Mouse (Mus musculus): ENCODE results near the gene Gm3115. TPM values are rescaled to one million over a fixed set of nuclear protein-coding genes. Genes with fewer than 3 reads are reported as not detected.
"Not testable (repeated sequence)": the region's sequence is repeated elsewhere in the genome, so short reads cannot be mapped to it uniquely, and the experiment has no call there.

Gm3115 gene
- not detected in 2 replicates for polyA plus RNA-seq (2015; fragmentation: Nextera tagmentation; extraction: Ambion mirVana)

DNA sequence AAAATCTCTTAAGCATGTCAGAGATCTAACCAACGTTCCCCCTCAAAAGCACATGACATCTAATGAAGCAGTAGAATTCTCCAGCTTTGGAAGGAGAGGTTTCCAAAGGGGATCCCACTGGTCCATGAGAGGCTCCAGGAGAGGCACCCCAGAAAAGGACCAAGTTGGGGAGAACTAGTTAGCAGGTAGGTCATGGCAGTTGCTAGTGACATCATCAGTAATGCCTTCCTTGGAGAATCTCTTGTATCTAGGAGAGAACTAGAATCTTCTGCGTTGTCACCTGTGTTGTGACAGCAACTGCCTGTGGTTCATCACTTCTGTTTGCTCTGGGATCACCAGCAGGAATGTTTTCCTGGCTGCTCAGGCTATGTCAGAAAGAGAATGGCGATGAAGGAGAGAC is at the start of gene Gm3115:
Gm3115 (plus strand) TSS at position 301 of the 400 bp plus-strand sequence.
- ATAC-seq (ENCODE audit: low read depth); H3K4me3 ChIP-seq (ENCODE audit: low read depth, low read length); H3K36me3 ChIP-seq (ENCODE audit: control insufficient read depth, insufficient read depth); H3K4me2 ChIP-seq (ENCODE audit: low read depth, low read length); H3K4me1 ChIP-seq (ENCODE audit: control insufficient read depth, low read depth, low read length); H3K27ac ChIP-seq (ENCODE audit: low read length); H3K27me3 ChIP-seq (ENCODE audit: control insufficient read depth, insufficient read depth, low read depth, low read length); H3K9me3 ChIP-seq (replicated peaks; ENCODE audit: control insufficient read depth, low read length); H3K9ac ChIP-seq (ENCODE audit: low read depth, low read length): not testable (repeated sequence)
- 31% methylated on average over 3 of the region's 3 CpGs for WGBS (ENCODE audit: insufficient replicate concordance)

DNA sequence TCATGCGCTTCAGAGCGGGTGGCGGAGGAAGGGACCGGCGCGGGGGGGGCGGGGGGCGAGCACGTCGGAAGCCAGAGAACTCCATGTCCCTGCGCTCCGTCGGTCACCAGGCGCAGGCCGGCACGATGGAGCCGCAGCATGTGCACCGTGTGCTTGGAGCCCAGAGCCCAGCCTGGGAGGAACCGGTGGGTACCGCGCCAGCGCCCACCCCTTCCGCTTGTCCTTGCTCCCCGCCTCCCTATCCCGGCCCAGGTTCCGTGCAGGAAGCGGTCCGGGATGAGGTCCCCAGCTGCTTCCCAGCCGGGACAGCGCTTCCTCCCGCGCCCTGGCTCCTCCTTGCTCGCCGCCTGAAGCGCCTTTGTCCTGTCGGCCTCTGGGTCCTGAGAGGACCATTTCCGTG is 26.5 kb downstream of the Gm3115 start, which contains the start of gene Gm8108:
Gm8108 (plus strand) TSS at position 101 of the 400 bp plus-strand sequence.
- 4% methylated on average over 17 of the region's 37 CpGs for WGBS (ENCODE audit: insufficient replicate concordance)
- not testable (repeated sequence) for ATAC-seq (ENCODE audit: low read depth); H3K4me3 ChIP-seq (ENCODE audit: low read depth, low read length)

DNA sequence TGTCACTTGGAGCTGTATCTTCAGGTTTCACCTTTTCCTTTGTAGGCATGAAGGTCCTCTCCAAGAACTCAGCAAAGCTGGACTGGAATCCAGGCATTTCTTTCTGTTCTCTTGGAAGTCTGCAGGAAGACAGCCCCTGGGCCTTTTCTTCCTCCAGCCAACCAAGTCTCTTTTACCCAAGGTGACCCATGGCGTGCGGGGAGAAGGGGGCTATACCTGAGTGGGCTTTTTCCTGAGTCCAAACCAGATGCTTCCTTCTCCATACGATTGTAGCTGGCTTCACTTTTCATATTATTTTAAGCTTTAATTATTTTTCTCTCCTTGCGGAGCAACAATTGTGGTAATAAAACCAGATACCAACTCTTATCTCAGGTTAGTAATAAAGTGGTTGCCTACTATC is 57.7 kb downstream of the Gm3115 start:
- not testable (repeated sequence) for H3K27ac ChIP-seq (ENCODE audit: low read length); H3K4me2 ChIP-seq (ENCODE audit: low read depth, low read length); H3K9me3 ChIP-seq (replicated peaks; ENCODE audit: control insufficient read depth, low read length); H3K4me3 ChIP-seq (ENCODE audit: low read depth, low read length); H3K27me3 ChIP-seq (ENCODE audit: control insufficient read depth, insufficient read depth, low read depth, low read length); H3K36me3 ChIP-seq (ENCODE audit: control insufficient read depth, insufficient read depth); H3K4me1 ChIP-seq (ENCODE audit: control insufficient read depth, low read depth, low read length); ATAC-seq (ENCODE audit: low read depth); H3K9ac ChIP-seq (ENCODE audit: low read depth, low read length)
- WGBS (ENCODE audit: insufficient replicate concordance), result 79% methylated on average over 3 of the region's 4 CpGs

More for the DNA sequence above, 26.5 kb downstream of the Gm3115 start, which contains the start of gene Gm8108:
- H3K4me2 ChIP-seq (ENCODE audit: low read depth, low read length); H3K9me3 ChIP-seq (replicated peaks; ENCODE audit: control insufficient read depth, low read length); H3K27me3 ChIP-seq (ENCODE audit: control insufficient read depth, insufficient read depth, low read depth, low read length); H3K27ac ChIP-seq (ENCODE audit: low read length); H3K4me1 ChIP-seq (ENCODE audit: control insufficient read depth, low read depth, low read length); H3K9ac ChIP-seq (ENCODE audit: low read depth, low read length); H3K36me3 ChIP-seq (ENCODE audit: control insufficient read depth, insufficient read depth): not testable (repeated sequence)

Other genes with a start within 250 kb of the Gm3115 start
- gene Gm3033, start 237.9 kb upstream of the Gm3115 start, polyA plus RNA-seq (2015; fragmentation: Nextera tagmentation; extraction: Ambion mirVana), result not detected in 2 replicates
- not detected in 2 replicates for gene Gm2916, start 199.9 kb upstream of the Gm3115 start, polyA plus RNA-seq (2015; fragmentation: Nextera tagmentation; extraction: Ambion mirVana)
- not detected in 2 replicates for gene Gm3029, start 152.4 kb upstream of the Gm3115 start, polyA plus RNA-seq (2015; fragmentation: Nextera tagmentation; extraction: Ambion mirVana)
- gene Gm3095, start 120.6 kb upstream of the Gm3115 start, polyA plus RNA-seq (2015; fragmentation: Nextera tagmentation; extraction: Ambion mirVana), result not detected in 2 replicates
- gene Gm3099, start 85.7 kb upstream of the Gm3115 start, polyA plus RNA-seq (2015; fragmentation: Nextera tagmentation; extraction: Ambion mirVana), result not detected in 2 replicates
- gene Gm5796, start 60.2 kb upstream of the Gm3115 start, polyA plus RNA-seq (2015; fragmentation: Nextera tagmentation; extraction: Ambion mirVana), result not detected in 2 replicates
- 0.06 TPM in 1 of 2 replicates, not detected in the other for gene Gm8108, start 26.4 kb downstream of the Gm3115 start, polyA plus RNA-seq (2015; fragmentation: Nextera tagmentation; extraction: Ambion mirVana)
- not detected in 2 replicates for gene Gm3127, start 80.9 kb downstream of the Gm3115 start, polyA plus RNA-seq (2015; fragmentation: Nextera tagmentation; extraction: Ambion mirVana)
- not detected in 2 replicates for gene Gm2974, start 98.5 kb downstream of the Gm3115 start, polyA plus RNA-seq (2015; fragmentation: Nextera tagmentation; extraction: Ambion mirVana)
- gene Gm3138, start 165.5 kb downstream of the Gm3115 start, polyA plus RNA-seq (2015; fragmentation: Nextera tagmentation; extraction: Ambion mirVana), result not detected in 2 replicates
- not detected in 2 replicates for gene Gm3149, start 233.2 kb downstream of the Gm3115 start, polyA plus RNA-seq (2015; fragmentation: Nextera tagmentation; extraction: Ambion mirVana)

Measured in liver, embryonic 16.5 days (tissue).